Mouse (Mus musculus) embryonic facial prominence, embryonic 10.5 days (tissue): ENCODE measurements around the gene Mboat1. TPM values are rescaled to one million over a fixed set of nuclear protein-coding genes. Genes with fewer than 3 reads are reported as not detected.

ENCODE experiments used
- DNase-seq: peaks from one replicate; pipeline ENCODE4 v3.0.0-alpha.2; 2017; ENCODE audit warnings: low spot score
- H3K27ac ChIP-seq: fragments of 300-500 bp; sonication (generic); replicated peaks from 2 replicates; pipeline ENCODE4 v1.5.1; 2016; ENCODE audit warnings: mild to moderate bottlenecking
- H3K27me3 ChIP-seq: fragments of 300-500 bp; sonication (generic); replicated peaks from 2 replicates; pipeline ENCODE4 v1.6.1; 2016; ENCODE audit warnings: low read depth, mild to moderate bottlenecking; ENCODE audit not compliant: poor library complexity, severe bottlenecking
- H3K36me3 ChIP-seq: fragments of 300-500 bp; sonication (generic); replicated peaks from 2 replicates; pipeline ENCODE4 v1.6.1; 2016; ENCODE audit warnings: mild to moderate bottlenecking, moderate library complexity
- H3K4me1 ChIP-seq: fragments of 300-500 bp; sonication (generic); 2 replicates; pipeline ENCODE4 v1.6.1; 2016
- H3K4me3 ChIP-seq: fragments of 300-500 bp; sonication (generic); 2 replicates; pipeline ENCODE4 v1.5.1; 2016; ENCODE audit warnings: mild to moderate bottlenecking, moderate library complexity
- H3K9me3 ChIP-seq: fragments of 300-500 bp; sonication (generic); 2 replicates; pipeline ENCODE4 v1.6.1; 2016; ENCODE audit warnings: mild to moderate bottlenecking
- WGBS: fragments of 180-500 bp; shearing (Covaris S2); methylation state at CpG from one replicate; pipeline ENCODE4 v1.1.7; 2016; 5-methylcytosine and 5-hydroxymethylcytosine counted together
- polyA plus RNA-seq: library from polyadenylated mRNA; unstranded; fragments of >200 nt; fragmentation: Nextera tagmentation; extraction: Ambion mirVana; gene quantifications from 2 replicates; pipeline ENCODE4 v1.2.1, GENCODE M21; 2016

Mboat1 gene
- 6.3 and 7.6 TPM in 2 replicates for polyA plus RNA-seq

- Histone ChIP-seq H3K9me3 (no peaks in the 10 kb centered on the region), H3K36me3 (no peaks in the 10 kb centered on the region), H3K27ac (peak within 1 kb of the TSS; percentile 87), H3K4me1 (peaks cover 16% of the 10 kb centered on the region; the same call in 1 of the 2 replicates), H3K4me3 (peak within 1 kb of the TSS; percentile 78), H3K27me3 (peaks cover 43% of the 10 kb centered on the region)
- peak; percentile 85 for DNase-seq
- under 1% methylated on average over 55 of the region's 55 CpGs for WGBS
These were observed at the start of gene Mboat1 for GRCm38 (mm10) chr13:30136243-30136922. Gene Mboat1, plus strand, starts transcription at chr13:30136489.

GRCm38 (mm10) chr13:30093086-30093485 is 43.2 kb upstream of the Mboat1 start:
- Histone ChIP-seq H3K27ac (no peak overlapping the region), H3K4me1 (peaks cover 15% of the 10 kb centered on the region), H3K36me3 (no peaks in the 10 kb centered on the region), H3K9me3 (no peaks in the 10 kb centered on the region), H3K27me3 (no peaks in the 10 kb centered on the region), H3K4me3 (no peak overlapping the region)
- DNase-seq = no peak
- 39% methylated on average over 2 of the region's 2 CpGs for WGBS

GRCm38 (mm10) chr13:30095851-30096250 is 40.4 kb upstream of the Mboat1 start:
- Histone ChIP-seq H3K27ac (no peak overlapping the region), H3K27me3 (no peaks in the 10 kb centered on the region), H3K4me3 (no peak overlapping the region), H3K9me3 (no peaks in the 10 kb centered on the region), H3K36me3 (no peaks in the 10 kb centered on the region), H3K4me1 (peaks cover 15% of the 10 kb centered on the region)
- DNase-seq = no peak
- WGBS = 76% methylated on average over 4 of the region's 4 CpGs

- Histone ChIP-seq H3K4me3 (no peak overlapping the region), H3K9me3 (no peaks in the 10 kb centered on the region), H3K36me3 (no peaks in the 10 kb centered on the region), H3K4me1 (peaks cover 15% of the 10 kb centered on the region), H3K27ac (no peak overlapping the region), H3K27me3 (no peaks in the 10 kb centered on the region)
- 50% methylated on average over 4 of the region's 4 CpGs for WGBS
- no peak for DNase-seq
These were observed 39.8 kb upstream of the Mboat1 start for GRCm38 (mm10) chr13:30096536-30096935.

- Histone ChIP-seq H3K4me1 (no peaks in the 10 kb centered on the region), H3K9me3 (no peaks in the 10 kb centered on the region), H3K27me3 (no peaks in the 10 kb centered on the region), H3K4me3 (no peak overlapping the region), H3K36me3 (no peaks in the 10 kb centered on the region), H3K27ac (no peak overlapping the region)
- DNase-seq = no peak
- WGBS = 86% methylated on average over 4 of the region's 4 CpGs
These were observed 27.2 kb upstream of the Mboat1 start for GRCm38 (mm10) chr13:30109001-30109600.

- no peak for DNase-seq
- WGBS = 90% methylated on average over 5 of the region's 5 CpGs
- Histone ChIP-seq H3K36me3 (no peaks in the 10 kb centered on the region), H3K27me3 (no peaks in the 10 kb centered on the region), H3K9me3 (no peaks in the 10 kb centered on the region), H3K4me1 (no peaks in the 10 kb centered on the region), H3K27ac (no peak overlapping the region), H3K4me3 (no peak overlapping the region)
These were observed 20.5 kb upstream of the Mboat1 start for GRCm38 (mm10) chr13:30115792-30116191.

GRCm38 (mm10) chr13:30136923-30137629 is 787 bp downstream of the Mboat1 start:
- Histone ChIP-seq H3K9me3 (no peaks in the 10 kb centered on the region), H3K4me1 (peaks cover 16% of the 10 kb centered on the region; the same call in 1 of the 2 replicates), H3K4me3 (peak overlapping the region; percentile 78), H3K27ac (peak overlapping the region; percentile 87), H3K27me3 (peaks cover 43% of the 10 kb centered on the region), H3K36me3 (no peaks in the 10 kb centered on the region)
- WGBS = 29% methylated on average over 13 of the region's 13 CpGs
- DNase-seq = no peak

- H3K27ac ChIP-seq = no peak overlapping the region
- DNase-seq = no peak
- no peaks in the 10 kb centered on the region for H3K9me3 ChIP-seq
- peaks cover 16% of the 10 kb centered on the region; the same call in 1 of the 2 replicates for H3K4me1 ChIP-seq
- H3K4me3 ChIP-seq = no peak overlapping the region
- 82% methylated on average over 6 of the region's 6 CpGs for WGBS
- H3K27me3 ChIP-seq = peaks cover 43% of the 10 kb centered on the region
- no peaks in the 10 kb centered on the region for H3K36me3 ChIP-seq
These were observed 1.7 kb downstream of the Mboat1 start for GRCm38 (mm10) chr13:30137951-30138350.

GRCm38 (mm10) chr13:30140149-30140548 is 3.9 kb downstream of the Mboat1 start:
- no peak for DNase-seq
- no peak overlapping the region for H3K27ac ChIP-seq
- H3K36me3 ChIP-seq = no peaks in the 10 kb centered on the region
- H3K4me1 ChIP-seq = peaks cover 16% of the 10 kb centered on the region; the same call in 1 of the 2 replicates
- peaks cover 32% of the 10 kb centered on the region for H3K27me3 ChIP-seq
- H3K4me3 ChIP-seq = no peak overlapping the region
- 87% methylated on average over 5 of the region's 5 CpGs for WGBS
- no peaks in the 10 kb centered on the region for H3K9me3 ChIP-seq

GRCm38 (mm10) chr13:30140646-30141045 is 4.4 kb downstream of the Mboat1 start:
- Histone ChIP-seq H3K36me3 (no peaks in the 10 kb centered on the region), H3K27ac (no peak overlapping the region), H3K9me3 (no peaks in the 10 kb centered on the region), H3K4me1 (peaks cover 16% of the 10 kb centered on the region; the same call in 1 of the 2 replicates), H3K4me3 (no peak overlapping the region), H3K27me3 (peaks cover 27% of the 10 kb centered on the region)
- DNase-seq = no peak
- WGBS = 93% methylated on average over 12 of the region's 12 CpGs

GRCm38 (mm10) chr13:30141996-30142395 is 5.7 kb downstream of the Mboat1 start:
- Histone ChIP-seq H3K27me3 (peaks cover 17% of the 10 kb centered on the region), H3K36me3 (no peaks in the 10 kb centered on the region), H3K4me3 (no peak overlapping the region), H3K9me3 (no peaks in the 10 kb centered on the region), H3K4me1 (peaks cover 11% of the 10 kb centered on the region; the same call in 1 of the 2 replicates), H3K27ac (no peak overlapping the region)
- DNase-seq = no peak
- WGBS = 91% methylated on average over 5 of the region's 5 CpGs

GRCm38 (mm10) chr13:30146468-30146867 is 10.2 kb downstream of the Mboat1 start:
- H3K27me3 ChIP-seq = no peaks in the 10 kb centered on the region
- H3K9me3 ChIP-seq = no peaks in the 10 kb centered on the region
- WGBS = 91% methylated on average over 6 of the region's 6 CpGs
- DNase-seq = no peak
- H3K36me3 ChIP-seq = no peaks in the 10 kb centered on the region
- no peak overlapping the region for H3K27ac ChIP-seq
- no peak overlapping the region for H3K4me3 ChIP-seq
- no peaks in the 10 kb centered on the region for H3K4me1 ChIP-seq
